Mouse (Mus musculus) heart, embryonic 12.5 days (tissue): ENCODE measurements around the gene Tas2r143. TPM values are rescaled to one million over a fixed set of nuclear protein-coding genes. Genes with fewer than 3 reads are reported as not detected.

Experiments used
- ATAC-seq: fragments of 200-750 bp; cut with Nextera tagmentation; 2 replicates; pipeline ENCODE4 v1.8.0; 2017; ENCODE audit warnings: moderate TSS enrichment, moderate library complexity; ENCODE audit not compliant: insufficient number of reproducible peaks, low FRiP score
- H3K27ac ChIP-seq: fragments of 300-500 bp; sonication (generic); 2 replicates; pipeline ENCODE4 v1.5.1; 2016; ENCODE audit warnings: mild to moderate bottlenecking, moderate library complexity; ENCODE audit not compliant: poor library complexity, severe bottlenecking
- H3K27me3 ChIP-seq: fragments of 300-500 bp; sonication (generic); replicated peaks from 2 replicates; pipeline ENCODE4 v1.6.1; 2016; ENCODE audit warnings: mild to moderate bottlenecking, moderate library complexity
- H3K36me3 ChIP-seq: fragments of 300-500 bp; sonication (generic); 2 replicates; pipeline ENCODE4 v1.6.1; 2016; ENCODE audit warnings: mild to moderate bottlenecking, moderate library complexity
- H3K4me1 ChIP-seq: fragments of 300-500 bp; sonication (generic); replicated peaks from 2 replicates; pipeline ENCODE4 v1.6.1; 2016; ENCODE audit warnings: mild to moderate bottlenecking
- H3K4me2 ChIP-seq: fragments of 300-500 bp; sonication (generic); 2 replicates; pipeline ENCODE4 v1.6.1; 2016; ENCODE audit warnings: mild to moderate bottlenecking, moderate library complexity
- H3K4me3 ChIP-seq: fragments of 300-500 bp; sonication (generic); 2 replicates; pipeline ENCODE4 v1.5.1; 2016; ENCODE audit warnings: mild to moderate bottlenecking
- H3K9ac ChIP-seq: fragments of 300-500 bp; sonication (generic); 2 replicates; pipeline ENCODE4 v1.6.1; 2016; ENCODE audit warnings: mild to moderate bottlenecking, moderate library complexity
- H3K9me3 ChIP-seq: fragments of 300-500 bp; sonication (generic); replicated peaks from 2 replicates; pipeline ENCODE4 v1.6.1; 2016; ENCODE audit warnings: mild to moderate bottlenecking, moderate library complexity
- WGBS: fragments of 180-500 bp; shearing (Covaris S2); methylation state at CpG from one replicate; pipeline ENCODE4 v1.1.7; 2016; 5-methylcytosine and 5-hydroxymethylcytosine counted together
- polyA plus RNA-seq: library from polyadenylated mRNA; unstranded; fragments of >200 nt; fragmentation: Nextera tagmentation; extraction: Ambion mirVana; gene quantifications from 2 replicates; pipeline ENCODE4 v1.2.1, GENCODE M21; 2016

The Tas2r143 gene
- not detected in 2 replicates for polyA plus RNA-seq

DNA sequence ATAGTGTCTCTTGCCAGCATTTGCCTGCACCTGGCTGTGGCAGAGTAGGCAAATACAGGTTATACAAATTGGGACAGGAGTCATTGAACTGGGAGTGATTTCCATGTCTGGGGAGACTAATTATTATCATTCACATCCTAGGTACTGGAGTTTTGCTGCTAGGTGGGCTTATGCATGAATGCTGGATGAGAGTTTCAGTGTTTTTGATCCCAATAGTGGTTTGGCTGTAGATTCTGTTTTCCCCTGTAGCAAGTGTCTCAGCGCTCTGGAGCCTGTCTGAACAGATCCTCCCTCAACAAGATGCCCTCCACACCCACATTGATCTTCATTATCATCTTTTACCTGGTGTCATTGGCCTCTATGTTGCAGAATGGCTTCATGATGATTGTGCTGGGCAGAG lies at the start of gene Tas2r143:
TSS of gene Tas2r143 (plus strand) at position 301 of the 400 bp plus-strand sequence.
- H3K4me1 ChIP-seq, result 0 out of 2 replicates have a peak, but pooled peaks cover 8% of the 10 kb centered on the region
- H3K9ac ChIP-seq, result no peak within 1 kb of the TSS
- no peak within 1 kb of the TSS for H3K4me2 ChIP-seq
- no peaks in the 10 kb centered on the region for H3K36me3 ChIP-seq
- no peak within 1 kb of the TSS for H3K27ac ChIP-seq
- H3K9me3 ChIP-seq, result no peaks in the 10 kb centered on the region
- 90% methylated on average over 1 of the region's 1 CpGs for WGBS
- no peak within 1 kb of the TSS for H3K4me3 ChIP-seq
- 0 out of 2 replicates have a peak, but pooled peaks cover 3% of the 10 kb centered on the region for H3K27me3 ChIP-seq
- no peak for ATAC-seq

DNA sequence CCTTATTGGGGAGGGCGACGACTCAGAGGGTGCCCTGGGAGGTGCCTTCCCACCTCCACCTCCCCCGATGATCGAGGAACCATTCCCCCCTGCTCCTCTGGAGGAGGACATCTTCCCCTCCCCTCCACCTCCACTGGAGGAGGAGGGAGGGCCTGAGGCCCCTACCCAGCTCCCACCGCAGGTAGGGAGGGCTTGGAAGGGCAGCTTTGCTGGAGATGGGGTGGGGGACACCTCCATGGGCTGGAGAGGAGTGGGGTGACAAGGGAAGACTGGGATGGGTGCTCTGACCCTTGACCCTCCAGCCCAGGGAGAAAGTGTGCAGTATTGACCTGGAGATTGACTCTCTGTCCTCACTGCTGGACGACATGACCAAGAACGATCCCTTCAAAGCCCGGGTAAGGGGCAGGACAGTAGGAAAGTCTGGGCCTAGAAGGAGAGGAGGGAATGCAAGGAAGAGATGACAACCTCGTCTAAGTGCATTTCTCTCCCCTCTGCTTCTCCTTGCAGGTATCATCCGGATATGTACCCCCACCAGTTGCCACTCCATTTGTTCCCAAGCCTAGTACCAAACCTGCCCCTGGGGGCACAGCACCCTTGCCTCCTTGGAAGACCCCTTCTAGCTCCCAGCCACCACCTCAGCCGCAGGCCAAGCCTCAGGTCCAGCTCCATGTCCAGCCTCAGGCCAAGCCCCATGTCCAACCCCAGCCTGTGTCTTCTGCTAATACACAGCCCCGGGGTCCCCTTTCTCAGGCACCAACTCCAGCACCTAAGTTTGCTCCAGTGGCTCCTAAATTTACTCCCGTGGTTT lies 48.9 kb upstream of the Tas2r143 start:
- 28% methylated on average over 13 of the region's 13 CpGs for whole genome bisulfite sequencing

GRCm38 (mm10) chr6:42351776-42352485 lies 48.1 kb upstream of the Tas2r143 start:
- peak overlapping the region; percentile 99 for H3K4me2 ChIP-seq
- peak overlapping the region; percentile 93 for H3K4me3 ChIP-seq
- WGBS, result 37% methylated on average over 7 of the region's 7 CpGs
- H3K27ac ChIP-seq, result peak overlapping the region; percentile 100
- peaks cover 67% of the 10 kb centered on the region for H3K4me1 ChIP-seq
- peaks cover 56% of the 10 kb centered on the region for H3K36me3 ChIP-seq
- ATAC-seq, result no peak
- no peaks in the 10 kb centered on the region for H3K9me3 ChIP-seq
- H3K27me3 ChIP-seq, result no peaks in the 10 kb centered on the region
- peak overlapping the region; percentile 98 for H3K9ac ChIP-seq

More for the DNA sequence above, 48.9 kb upstream of the Tas2r143 start:
- Histone ChIP-seq H3K9me3 (no peaks in the 10 kb centered on the region), H3K4me2 (peak overlapping the region; percentile 99), H3K4me3 (peak overlapping the region; percentile 93), H3K27me3 (no peaks in the 10 kb centered on the region), H3K36me3 (peaks cover 48% of the 10 kb centered on the region), H3K4me1 (peaks cover 60% of the 10 kb centered on the region), H3K27ac (peak overlapping the region; percentile 100), H3K9ac (peak overlapping the region; percentile 98)
- ATAC-seq, result no peak

GRCm38 (mm10) chr6:42352486-42352846 lies 47.6 kb upstream of the Tas2r143 start:
- Histone ChIP-seq H3K36me3 (peaks cover 61% of the 10 kb centered on the region), H3K4me2 (peak overlapping the region; percentile 99), H3K27me3 (no peaks in the 10 kb centered on the region), H3K27ac (peak overlapping the region; percentile 100), H3K9ac (peak overlapping the region; percentile 98; the same call in 1 of the 2 replicates), H3K4me1 (peaks cover 73% of the 10 kb centered on the region), H3K4me3 (peak overlapping the region; percentile 93), H3K9me3 (no peaks in the 10 kb centered on the region)
- no peak for ATAC-seq
- 76% methylated on average over 1 of the region's 1 CpGs for WGBS

- H3K4me3 ChIP-seq, result peak overlapping the region; percentile 93
- peak overlapping the region; percentile 99 for H3K4me2 ChIP-seq
- no peak for ATAC-seq
- WGBS, result 27% methylated on average over 8 of the region's 8 CpGs
- no peaks in the 10 kb centered on the region for H3K9me3 ChIP-seq
- peaks cover 68% of the 10 kb centered on the region for H3K36me3 ChIP-seq
- peak overlapping the region; percentile 98 for H3K9ac ChIP-seq
- H3K27ac ChIP-seq, result peak overlapping the region; percentile 100
- H3K27me3 ChIP-seq, result no peaks in the 10 kb centered on the region
- peaks cover 80% of the 10 kb centered on the region for H3K4me1 ChIP-seq
Measured at GRCm38 (mm10) chr6:42353180-42353579, 46.9 kb upstream of the Tas2r143 start.

- H3K4me2 ChIP-seq, result peak overlapping the region; percentile 99
- H3K4me1 ChIP-seq, result peaks cover 85% of the 10 kb centered on the region
Measured at GRCm38 (mm10) chr6:42354076-42355019, 45.7 kb upstream of the Tas2r143 start.

GRCm38 (mm10) chr6:42355366-42355765 lies 44.7 kb upstream of the Tas2r143 start:
- peaks cover 94% of the 10 kb centered on the region for H3K4me1 ChIP-seq
- peak overlapping the region; percentile 93; the same call in 1 of the 2 replicates for H3K4me3 ChIP-seq

More at GRCm38 (mm10) chr6:42354076-42355019, 45.7 kb upstream of the Tas2r143 start:
- 15% methylated on average over 11 of the region's 11 CpGs for WGBS
- H3K36me3 ChIP-seq, result peaks cover 80% of the 10 kb centered on the region
- no peaks in the 10 kb centered on the region for H3K9me3 ChIP-seq
- H3K27ac ChIP-seq, result peak overlapping the region; percentile 100
- peak overlapping the region; percentile 47 for H3K9ac ChIP-seq
- peak overlapping the region; percentile 93 for H3K4me3 ChIP-seq
- ATAC-seq, result no peak
- H3K27me3 ChIP-seq, result no peaks in the 10 kb centered on the region

DNA sequence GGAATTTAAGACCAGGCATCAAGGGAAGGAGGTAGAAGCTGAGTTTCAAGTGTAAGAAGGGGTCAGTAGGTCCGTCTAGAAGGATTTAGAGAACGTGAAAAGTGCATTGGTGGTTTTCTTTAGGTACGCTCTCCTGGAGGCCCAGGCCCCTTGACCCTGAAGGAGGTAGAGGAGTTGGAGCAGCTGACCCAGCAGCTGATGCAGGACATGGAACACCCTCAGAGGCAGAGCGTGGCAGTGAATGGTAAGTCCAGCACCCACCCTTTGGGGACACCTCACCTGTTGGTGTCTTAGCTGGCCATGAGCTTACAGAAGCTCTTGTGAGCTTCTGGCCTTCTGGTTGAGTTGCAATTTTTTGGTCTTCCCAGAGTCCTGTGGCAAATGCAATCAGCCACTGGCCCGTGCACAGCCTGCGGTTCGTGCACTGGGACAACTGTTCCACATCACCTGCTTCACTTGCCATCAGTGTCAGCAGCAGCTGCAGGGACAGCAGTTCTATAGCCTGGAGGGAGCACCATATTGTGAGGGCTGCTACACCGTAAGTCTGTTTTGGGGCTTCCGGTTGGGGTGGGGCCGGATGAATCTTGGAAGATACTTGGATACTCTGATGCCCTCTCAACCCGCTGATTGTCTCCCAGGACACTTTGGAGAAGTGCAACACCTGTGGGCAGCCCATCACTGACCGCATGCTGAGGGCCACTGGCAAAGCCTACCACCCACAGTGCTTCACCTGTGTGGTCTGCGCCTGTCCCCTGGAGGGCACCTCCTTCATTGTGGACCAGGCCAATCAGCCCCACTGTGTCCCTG lies 44.0 kb upstream of the Tas2r143 start:
- peaks cover 96% of the 10 kb centered on the region for H3K4me1 ChIP-seq
- peak overlapping the region; percentile 22; the same call in 1 of the 2 replicates for H3K9ac ChIP-seq
- no peaks in the 10 kb centered on the region for H3K9me3 ChIP-seq
- ATAC-seq, result no peak
- H3K27ac ChIP-seq, result peak overlapping the region; percentile 100
- no peak overlapping the region for H3K4me3 ChIP-seq
- H3K27me3 ChIP-seq, result no peaks in the 10 kb centered on the region
- H3K4me2 ChIP-seq, result peak overlapping the region; percentile 99
- WGBS, result 88% methylated on average over 13 of the region's 13 CpGs
- peaks cover 95% of the 10 kb centered on the region for H3K36me3 ChIP-seq

More at GRCm38 (mm10) chr6:42355366-42355765, 44.7 kb upstream of the Tas2r143 start:
- Histone ChIP-seq H3K4me2 (peak overlapping the region; percentile 99), H3K36me3 (peaks cover 90% of the 10 kb centered on the region), H3K9ac (peak overlapping the region; percentile 22; the same call in 1 of the 2 replicates), H3K9me3 (no peaks in the 10 kb centered on the region), H3K27me3 (no peaks in the 10 kb centered on the region), H3K27ac (peak overlapping the region; percentile 100; the same call in 1 of the 2 replicates)
- 90% methylated on average over 6 of the region's 6 CpGs for WGBS
- no peak for ATAC-seq

DNA sequence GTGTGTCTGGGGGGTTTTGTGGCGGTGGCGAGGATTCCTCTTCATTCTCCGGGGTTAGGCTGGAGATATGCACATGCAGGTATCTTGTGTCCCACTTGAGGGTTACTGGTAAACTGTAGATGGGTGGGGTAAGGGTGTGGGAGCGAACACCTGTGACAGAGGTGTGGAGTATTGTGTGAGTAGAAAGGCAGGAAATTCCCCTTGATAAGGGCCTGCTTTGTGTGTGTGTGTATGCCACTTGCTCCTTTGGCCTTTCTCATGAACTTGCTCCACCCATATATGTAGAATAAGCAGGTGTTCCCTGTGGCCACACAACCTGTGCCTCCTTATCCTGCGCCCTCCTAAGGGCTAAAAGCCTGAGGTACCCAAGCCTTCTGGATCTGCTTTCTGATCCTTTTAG lies 43.1 kb upstream of the Tas2r143 start:
- ATAC-seq, result no peak
- no peak overlapping the region for H3K4me3 ChIP-seq
- 86% methylated on average over 5 of the region's 5 CpGs for WGBS
- no peaks in the 10 kb centered on the region for H3K9me3 ChIP-seq
- peaks cover 96% of the 10 kb centered on the region for H3K4me1 ChIP-seq
- H3K9ac ChIP-seq, result peak overlapping the region; percentile 21; the same call in 1 of the 2 replicates
- H3K27me3 ChIP-seq, result no peaks in the 10 kb centered on the region
- peaks cover 92% of the 10 kb centered on the region for H3K36me3 ChIP-seq
- H3K27ac ChIP-seq, result peak overlapping the region; percentile 48; the same call in 1 of the 2 replicates
- no peak overlapping the region for H3K4me2 ChIP-seq

DNA sequence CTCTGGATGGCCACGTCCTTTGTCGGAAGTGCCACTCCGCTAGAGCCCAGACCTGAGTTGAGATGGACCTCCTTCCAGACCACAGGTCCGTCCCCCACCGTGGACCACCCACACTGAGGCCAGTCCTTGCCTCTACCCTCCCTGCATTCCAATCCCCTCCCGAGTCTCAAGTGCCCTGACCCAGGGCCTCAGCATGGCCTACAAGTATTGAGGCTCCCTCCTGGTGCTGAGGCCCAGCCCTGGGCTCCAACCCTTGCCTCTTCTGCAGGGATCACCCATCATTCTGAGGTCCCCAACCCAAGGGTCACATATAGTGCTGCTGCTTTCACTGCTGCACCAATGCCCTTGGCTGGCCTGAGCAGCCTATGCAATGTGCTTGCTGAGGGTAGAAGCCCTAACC lies 42.1 kb upstream of the Tas2r143 start:
- peaks cover 82% of the 10 kb centered on the region for H3K36me3 ChIP-seq
- ATAC-seq, result no peak
- H3K4me2 ChIP-seq, result no peak overlapping the region
- H3K9me3 ChIP-seq, result no peaks in the 10 kb centered on the region
- no peak overlapping the region for H3K4me3 ChIP-seq
- WGBS, result 49% methylated on average over 6 of the region's 6 CpGs
- H3K27me3 ChIP-seq, result no peaks in the 10 kb centered on the region
- peak overlapping the region; percentile 13; the same call in 1 of the 2 replicates for H3K9ac ChIP-seq
- peaks cover 96% of the 10 kb centered on the region for H3K4me1 ChIP-seq
- peak overlapping the region; percentile 48 for H3K27ac ChIP-seq
